Mouse (Mus musculus) Muller cell, postnatal 12 days (primary cell): ENCODE measurements around the gene Srrm4.

ENCODE experiments used
- DNase-seq: peaks from one replicate; pipeline ENCODE4 v3.0.0-alpha.2; 2015; ENCODE audit errors: inconsistent ontology term

Gene Srrm4

DNA sequence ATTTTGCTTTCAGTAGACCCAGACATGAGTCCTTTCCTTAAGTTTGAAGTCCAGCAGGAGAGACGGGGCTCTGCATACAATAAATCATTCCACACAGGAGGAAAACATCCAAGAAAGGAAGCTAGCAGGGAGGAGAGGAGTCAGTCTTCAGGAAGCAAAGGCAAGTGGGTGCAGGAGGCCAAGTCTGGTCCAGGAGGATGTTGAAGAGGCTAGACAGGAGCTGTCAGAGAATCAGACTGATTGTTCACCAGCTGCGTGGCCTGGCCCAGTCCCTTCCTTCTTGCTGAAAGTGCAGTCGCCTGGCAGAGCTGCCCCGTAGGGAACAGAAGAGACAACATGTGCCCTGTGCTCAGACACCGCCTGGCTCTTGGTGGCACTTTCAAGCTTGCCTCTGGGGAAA lies 100.8 kb downstream of the Srrm4 start:
- no peak for DNase-seq

DNA sequence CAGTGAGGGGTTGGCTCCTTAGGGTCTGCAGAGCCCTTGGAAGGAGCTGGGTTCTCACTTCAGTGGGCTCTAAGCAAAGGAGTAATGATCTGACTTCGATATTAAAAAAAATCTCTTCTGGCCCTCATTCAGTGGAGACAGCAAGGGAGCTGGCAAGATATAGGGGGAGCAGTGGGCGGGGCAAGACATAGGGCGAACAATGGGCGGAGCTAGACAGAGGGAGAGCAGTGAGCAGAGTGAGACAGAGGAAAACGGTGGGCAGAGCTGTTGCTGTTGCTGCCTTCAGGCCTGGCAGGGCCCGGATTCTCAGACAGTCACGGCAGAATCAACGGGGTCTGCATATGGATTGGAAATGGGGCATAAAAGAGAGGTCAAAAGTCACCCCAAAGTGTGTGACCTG lies 102.0 kb downstream of the Srrm4 start:
- no peak for DNase-seq

DNA sequence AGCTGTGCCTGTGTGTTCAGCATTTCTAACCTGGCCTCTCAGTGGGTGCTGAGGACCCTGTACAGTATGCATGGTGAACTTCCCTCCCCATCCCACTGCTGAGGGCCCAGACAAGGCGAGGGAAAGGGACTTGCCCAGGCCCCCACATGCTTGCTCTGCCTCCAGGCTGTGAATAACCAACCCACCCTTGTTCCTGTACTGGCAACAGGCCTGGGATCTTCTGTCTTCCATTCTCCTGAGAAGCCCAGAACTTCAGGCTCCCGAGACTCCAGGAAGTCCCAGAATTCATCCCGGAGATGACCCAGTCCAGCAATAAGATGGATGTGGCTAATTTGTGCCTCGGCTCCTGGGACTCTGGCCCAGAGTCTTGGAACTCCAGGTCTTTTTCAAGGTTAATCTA lies 105.5 kb downstream of the Srrm4 start:
- no peak for DNase-seq

DNA sequence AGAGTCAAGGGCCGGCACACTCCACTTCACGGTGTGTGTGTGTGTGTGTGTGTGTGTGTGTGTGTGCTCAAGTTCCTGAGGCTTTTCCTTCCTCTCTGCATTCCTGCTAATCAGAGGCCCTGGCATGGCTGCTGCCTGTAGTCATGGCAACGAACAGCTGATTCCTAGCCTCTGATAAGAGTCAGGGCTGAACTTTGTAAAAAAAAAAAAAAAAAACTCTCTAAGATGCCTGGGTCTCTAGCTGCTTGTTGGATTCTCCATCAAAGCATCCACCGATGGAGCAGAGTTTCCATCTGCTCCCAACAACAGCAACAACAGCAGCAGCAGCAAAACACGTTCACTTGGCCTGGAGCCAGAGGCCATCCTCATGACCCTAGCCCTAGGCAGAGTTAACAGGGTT lies 106.5 kb downstream of the Srrm4 start:
- DNase-seq = peak; percentile 69

DNA sequence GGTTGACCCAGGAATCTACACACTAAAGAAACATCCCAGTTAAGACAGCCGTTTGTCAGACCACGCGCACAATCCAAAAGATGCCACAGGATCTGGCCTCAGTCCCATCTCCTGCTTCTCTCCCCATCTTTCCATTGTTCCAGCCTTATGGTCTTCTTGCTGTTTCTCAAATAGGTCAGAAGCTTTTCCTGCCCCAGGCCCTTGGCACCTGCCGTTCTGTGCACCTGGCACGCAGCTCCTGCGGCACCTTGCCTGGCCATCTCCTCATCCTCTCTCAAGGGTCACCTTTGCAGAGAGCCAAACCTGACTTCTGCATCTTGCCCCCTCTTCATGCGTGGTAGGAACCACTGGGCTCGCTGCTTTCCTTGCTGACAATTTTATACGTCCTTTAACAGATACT lies 107.4 kb downstream of the Srrm4 start:
- DNase-seq = no peak

DNA sequence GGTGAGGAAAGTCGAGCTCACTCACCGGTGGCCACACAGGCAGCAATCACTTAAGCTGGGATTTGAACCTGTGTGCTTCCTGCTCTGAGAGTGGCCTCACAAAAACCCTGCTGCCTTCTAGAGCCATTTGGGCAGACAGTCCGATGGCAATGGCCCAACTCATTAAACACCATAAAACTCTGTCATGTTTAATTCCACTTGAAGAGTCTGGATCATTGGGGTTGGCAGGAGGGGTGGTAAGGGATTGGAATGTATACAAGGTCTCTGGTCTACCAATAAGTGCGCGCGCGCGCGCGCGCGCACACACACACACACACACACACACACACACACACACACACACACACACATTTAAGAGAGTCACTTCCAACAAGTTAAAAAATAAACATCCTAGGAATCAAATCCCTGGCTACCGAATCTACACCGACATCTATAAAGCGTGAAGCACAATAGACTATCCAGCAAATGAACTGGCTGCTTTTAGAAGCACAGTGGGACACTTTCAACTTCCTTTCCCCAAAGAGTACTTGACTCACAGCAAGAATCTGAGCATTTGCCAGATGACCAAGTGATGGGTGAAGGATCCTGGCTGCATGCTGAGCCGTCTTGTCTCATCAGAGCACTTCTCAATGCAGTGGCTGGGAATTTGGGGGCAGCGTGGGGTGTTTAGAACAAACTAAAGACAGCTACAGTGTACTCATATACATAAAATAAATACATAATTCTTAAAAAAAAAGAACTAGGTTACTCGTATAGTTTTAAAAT lies 112.8 kb downstream of the Srrm4 start:
- DNase-seq = peak; percentile 60

DNA sequence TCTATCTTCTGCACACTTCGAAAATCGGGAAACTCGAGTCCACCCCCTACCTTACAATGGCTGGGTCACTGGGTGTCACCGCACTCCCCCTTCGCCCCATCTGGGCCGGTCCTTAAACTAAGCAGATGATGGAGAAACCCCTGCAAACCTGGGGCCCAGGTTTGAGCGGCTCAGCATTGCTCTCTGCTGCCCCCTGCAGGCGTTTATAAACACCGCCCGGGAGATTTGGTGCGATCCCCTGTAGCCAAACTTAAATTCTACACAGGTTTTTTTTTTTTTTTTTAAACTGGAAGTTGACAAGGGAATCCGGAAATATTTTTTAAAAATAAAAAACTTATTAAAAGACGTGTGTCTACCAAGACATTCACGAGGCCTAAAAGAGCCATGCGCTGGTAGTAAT lies 115.6 kb downstream of the Srrm4 start:
- DNase-seq = no peak

DNA sequence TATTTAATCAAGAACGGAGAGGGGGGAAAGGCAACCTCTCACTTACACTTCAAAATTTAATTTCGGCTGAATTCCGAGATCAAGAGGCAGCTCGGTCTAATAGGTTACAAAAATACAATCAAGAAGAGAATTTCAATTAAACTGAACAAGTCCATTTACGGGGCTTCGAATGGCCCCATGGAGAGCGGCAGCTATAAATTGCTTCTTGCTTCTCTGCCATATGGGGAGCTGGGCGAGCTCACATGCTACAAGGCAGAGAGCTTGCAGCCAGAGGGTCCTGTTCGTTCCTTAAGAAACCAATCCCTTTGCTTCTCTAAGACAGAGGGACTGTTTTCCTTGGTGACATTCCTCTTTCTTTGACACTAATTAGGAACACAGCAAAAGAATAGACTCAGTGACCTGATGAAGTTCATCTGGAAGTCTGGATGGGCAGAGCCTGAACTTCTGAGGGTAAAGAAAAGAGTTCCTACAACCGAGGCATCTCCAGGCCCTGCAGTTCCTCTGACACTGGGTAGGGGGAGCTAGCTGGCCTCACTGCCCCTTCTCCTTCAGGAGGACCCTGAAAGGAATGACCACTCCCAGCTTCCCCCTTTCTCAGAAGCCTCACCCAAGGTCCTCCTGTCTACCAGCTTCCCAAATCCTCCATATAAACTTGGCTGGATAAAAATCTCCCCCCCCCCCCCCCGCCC lies 130.1 kb downstream of the Srrm4 start:
- no peak for DNase-seq

DNA sequence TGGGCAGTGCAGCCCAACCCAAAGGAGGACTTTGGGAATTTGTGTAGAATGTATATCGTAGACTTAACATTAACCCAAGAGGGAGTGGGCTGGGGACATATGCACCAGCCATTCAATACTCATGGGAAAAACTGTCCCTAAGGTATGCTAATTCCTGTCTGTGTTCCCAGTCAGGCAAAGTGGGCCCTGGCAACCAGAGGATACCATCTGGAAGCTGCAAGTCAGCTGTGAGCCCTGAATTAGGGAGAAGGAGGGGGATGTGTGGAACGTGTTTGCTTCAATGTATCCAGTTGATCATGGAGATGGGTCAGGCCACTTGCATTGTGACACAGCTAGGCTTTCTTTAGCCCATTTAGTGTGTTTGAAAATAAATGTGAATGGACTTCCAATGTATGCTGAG lies 131.6 kb downstream of the Srrm4 start:
- no peak for DNase-seq

DNA sequence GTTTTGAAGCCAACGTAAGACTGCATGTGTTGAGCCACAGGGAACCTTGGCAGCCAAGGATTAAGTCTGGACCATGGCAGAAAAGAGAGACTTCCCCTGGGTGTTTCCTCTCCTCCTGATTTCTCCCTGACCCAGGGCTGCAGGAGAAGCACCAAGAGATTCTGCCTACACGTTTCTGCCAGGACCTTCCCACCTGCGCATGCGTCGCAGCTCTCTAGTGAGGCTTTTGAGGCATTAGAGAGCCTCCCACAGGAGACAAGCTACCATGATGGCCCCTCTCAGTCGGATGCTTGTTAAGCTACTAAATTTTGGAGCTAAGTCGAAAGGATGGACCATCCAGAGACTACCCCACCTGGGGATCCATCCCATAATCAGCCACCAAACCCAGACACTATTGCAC lies 133.8 kb downstream of the Srrm4 start:
- no peak for DNase-seq

DNA sequence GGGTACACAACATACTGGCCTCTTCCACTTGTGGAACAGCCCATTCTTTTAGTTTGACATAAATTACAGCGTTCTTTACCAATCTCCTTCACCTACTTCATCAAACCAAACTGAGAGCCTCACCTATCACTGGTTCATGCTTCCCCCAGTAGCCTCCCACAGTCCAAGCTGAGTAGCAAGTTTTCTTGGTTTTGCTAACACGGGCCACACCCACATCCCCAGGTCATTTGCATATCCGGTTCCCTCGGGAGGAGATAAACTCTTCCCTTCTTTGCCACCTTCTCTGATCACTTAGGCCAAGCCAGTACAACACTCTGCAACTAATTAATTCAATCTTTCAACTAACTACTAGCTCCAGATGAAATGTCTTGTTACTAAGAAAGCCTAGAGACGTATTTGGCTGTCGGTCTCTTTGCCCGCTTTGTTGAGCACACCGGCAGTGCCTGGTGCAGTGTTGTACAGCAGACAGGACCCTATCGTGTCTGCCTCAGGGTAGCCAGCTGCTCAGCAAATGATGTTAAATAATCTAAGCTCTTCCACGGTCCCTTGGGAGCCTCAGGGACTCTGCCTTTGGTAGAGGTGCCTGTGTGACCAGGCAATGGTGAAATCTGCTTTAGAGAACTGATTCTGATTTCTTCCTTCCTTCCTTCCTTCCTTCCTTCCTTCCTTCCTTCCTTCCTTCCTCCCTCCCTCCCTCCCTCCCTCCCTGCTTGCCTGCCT lies 134.7 kb downstream of the Srrm4 start:
- DNase-seq = no peak

DNA sequence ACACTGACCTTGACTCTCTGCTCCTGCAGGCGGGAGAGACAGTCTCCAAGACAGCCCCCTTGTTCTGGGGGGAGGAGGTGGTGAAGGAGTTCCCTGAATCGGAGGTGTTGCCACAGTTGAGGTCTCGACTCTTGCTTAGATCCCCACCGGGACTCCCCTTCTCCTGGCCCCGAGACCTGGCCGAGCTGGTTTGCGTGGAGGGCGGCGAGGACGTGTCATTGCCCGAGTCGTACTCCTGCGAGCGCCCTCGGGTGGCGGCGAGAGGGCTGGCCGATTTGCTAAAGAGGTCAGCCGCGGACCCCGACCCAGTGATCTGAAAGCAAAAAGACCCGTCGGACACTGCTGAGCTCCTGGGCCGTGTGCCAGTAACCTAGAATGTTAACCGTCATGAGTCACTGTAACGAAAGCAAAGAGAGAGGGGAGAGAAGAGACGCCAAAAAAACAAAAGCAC lies 138.2 kb downstream of the Srrm4 start:
- peak; percentile 94 for DNase-seq

DNA sequence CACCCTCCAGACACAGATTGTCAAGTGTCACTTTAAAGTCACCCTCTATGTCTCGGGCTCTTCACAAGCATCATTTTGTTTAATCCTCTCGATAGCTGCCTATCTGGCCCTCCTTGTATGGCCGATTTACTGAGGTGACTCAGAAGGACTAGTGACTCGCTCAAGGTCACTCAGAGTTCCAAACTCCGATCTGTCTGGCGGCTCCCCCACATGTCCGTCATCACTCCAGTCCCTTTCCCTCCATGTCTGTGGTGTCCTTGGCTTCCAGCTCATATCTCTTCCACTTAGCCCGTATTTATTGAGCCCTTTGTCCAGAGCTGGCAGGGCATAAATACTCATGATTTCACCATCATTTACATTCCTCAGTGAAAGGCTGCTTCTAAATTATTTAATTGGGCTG lies 140.7 kb downstream of the Srrm4 start:
- DNase-seq = peak; percentile 75

DNA sequence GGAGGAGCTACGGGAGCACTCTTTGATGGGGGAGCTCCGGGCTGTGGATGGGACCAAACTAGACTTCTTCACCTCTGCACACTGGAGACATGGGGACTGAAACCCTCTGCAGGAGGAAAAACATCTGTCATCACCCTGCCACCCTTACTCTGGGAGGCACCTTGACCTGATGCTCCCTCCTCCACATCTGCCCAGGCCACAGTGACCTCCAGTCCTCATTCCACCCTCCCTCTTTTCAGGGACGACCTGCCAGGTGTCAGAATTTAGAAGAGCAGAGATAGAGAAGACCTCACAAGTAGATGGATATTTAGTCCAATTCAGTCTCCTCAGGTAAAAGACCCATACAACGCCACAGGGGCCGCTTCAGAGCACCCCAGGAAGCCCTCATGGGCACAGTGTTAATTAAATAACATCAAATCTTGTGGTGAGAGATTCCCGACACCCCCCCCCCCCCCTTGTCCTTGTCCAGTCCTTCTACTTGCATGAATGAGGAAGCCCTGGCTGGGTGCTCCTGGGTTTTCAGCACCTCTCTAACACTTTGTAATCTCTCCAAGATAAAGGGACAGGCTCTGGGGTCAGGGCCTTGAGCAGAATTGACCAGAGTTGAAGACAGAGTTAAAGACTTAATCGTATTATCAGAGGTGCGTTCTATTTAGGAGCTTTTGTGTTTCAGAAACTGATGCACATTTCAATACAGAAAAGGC lies 141.9 kb downstream of the Srrm4 start:
- no peak for DNase-seq

DNA sequence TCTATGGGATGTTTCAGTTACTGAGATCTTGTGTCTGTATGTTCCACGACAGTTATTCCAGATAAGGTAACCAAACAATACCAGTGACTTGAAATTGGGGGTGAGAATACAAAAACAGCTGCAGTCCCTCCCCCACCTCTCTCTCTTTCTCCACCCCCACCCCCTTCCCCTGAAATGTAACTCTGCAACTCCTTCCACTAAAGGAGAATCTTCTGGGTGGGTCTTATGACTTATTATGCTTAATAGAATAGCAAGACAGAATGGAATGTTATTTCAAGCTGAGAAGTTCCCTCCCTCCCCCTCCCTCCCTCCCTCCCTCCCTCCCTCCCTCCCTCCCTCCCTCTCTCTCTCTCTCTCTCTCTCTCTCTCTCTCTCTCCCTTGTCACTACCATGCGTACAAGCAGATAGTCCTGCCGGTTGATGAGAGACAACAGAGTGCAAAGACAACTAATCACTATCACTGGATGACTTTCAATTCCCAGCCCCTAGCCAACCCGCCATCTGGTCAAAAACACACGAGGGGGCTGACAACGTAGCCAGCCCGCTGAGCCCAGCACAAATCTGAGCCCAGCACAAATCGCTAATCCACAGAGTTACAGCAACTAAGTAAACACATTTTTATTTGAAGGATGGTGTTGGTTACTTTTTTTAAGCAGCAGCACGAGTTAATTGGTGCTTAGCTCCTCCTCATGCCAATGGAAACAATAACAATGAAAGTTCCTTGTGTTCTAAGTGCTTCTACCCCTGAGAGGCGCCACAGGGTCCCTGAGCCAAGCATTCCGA lies 143.0 kb downstream of the Srrm4 start:
- no peak for DNase-seq

DNA sequence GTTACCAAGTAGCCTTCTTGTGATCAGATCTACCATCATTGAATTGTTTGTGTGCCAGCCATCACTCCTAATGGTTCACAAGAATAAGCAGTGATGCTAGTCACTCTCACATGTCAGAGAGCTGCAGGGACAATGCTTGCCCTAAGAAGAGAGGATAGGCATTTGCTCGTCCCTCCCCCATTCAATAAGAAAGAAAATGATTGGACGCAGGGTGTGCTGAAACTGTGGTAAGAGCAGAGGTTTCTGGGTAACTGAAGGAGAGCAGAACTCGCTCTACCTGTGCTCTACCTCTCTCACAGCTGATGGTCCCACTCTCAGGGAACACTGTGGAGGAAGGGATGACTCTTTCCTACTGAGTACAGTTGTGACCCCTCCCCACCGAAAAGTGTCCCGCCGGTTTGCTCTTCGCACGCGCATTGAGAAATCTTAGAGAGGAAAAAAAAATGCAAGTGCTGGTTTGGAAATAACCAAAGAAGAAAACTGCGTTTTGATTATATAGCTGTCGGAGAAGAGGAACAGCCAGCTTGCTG lies 143.7 kb downstream of the Srrm4 start:
- no peak for DNase-seq

DNA sequence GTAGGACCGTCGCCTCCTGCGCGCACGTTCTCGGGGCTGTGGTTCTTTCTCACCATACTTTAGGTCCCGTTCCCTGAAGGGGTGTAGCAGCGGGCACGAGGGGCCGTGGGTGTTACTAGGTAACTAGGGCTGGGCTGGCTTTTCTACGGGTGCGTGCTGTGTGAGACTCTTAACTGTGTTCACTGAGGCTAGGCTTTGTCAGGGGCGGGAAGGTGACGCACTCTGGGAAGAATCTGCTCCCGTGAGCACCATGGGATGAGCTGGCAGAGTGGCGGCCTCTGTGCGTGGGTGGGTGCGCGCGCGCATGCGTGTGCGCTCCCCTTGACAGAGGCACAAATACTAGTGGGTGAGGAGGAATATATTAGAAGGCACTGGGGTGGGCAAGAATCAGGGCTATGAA lies 145.1 kb downstream of the Srrm4 start:
- DNase-seq = peak; percentile 81

DNA sequence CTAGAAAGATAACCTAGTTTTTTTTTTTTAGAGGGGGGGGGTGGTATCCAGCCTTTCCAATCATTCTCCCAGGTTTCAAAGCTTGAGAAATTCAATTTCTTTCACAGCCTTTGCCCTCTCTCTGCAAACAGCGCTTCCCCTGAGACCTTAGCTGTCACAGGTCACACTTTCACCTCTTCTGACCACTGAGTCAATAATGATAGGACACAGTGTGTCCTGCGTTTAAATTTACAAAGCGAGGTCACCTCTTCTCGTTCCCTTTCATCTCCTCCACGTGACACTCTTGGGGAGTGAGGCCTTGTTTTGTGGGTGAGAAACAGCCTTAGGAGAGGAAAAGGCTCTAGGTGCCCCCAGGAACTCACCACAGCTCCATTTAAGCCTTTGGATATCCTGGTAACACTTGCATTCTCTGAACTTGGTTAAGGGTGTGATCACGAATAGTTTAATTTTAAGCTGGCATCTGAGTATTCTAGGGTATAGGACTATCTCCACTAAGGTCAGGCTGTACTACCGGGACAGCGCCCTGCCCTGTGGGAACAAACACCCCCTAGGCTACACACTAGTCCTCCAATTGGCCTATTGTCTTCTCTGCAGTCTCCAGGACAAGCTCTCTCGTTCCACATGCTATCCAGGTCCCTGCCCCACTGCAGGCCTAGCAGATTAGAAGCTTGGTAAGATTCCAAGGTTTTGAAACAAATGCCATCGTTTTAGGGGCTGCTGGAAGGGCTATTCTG lies 145.8 kb downstream of the Srrm4 start:
- DNase-seq = no peak

DNA sequence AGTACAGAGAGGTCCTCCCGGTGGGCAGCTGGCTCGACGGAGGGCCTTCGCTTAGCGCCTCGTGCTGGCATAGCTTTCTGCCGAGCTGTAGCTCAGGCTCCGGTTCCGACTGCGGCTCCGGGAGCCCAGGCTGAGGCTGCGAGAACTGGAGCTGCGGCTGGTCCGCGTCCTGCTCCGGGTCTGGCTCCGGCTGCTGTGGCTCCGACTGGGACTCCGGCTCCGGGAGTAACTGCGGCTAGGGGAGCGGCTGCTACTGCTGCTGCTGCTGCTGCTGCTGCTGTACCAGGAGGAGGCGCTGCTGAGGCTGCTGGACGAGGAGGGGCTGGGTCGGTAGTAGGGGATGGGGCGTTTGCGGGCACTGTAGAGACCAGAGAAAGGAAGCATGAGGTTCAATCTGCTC lies 147.1 kb downstream of the Srrm4 start:
- no peak for DNase-seq

DNA sequence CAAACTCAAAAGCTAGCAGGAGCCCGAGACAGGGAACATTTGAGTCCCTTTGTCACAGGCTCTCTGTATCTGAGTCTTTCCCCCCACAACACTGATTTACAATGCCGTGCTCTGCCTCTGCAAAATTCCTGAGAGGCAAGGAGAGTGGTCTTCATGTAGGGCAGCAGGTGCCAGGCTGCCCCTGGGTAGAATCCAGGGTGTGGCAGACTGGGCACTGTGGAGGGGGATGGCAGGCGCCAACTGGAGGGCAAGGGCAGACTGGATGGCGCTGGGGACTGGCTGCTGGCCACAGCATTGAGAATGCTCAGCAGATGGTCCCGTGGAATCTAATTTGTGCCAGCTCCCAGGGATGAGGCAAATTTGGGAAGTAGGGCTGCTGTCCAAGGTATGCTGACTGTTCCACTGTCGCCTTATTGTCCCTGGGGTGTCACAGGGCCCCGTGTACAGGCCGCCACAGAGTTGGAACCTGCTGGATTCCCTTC lies 148.1 kb downstream of the Srrm4 start:
- peak; percentile 78 for DNase-seq
